Mouse (Mus musculus) brain, embryonic 18.5 days (tissue): Measurements from ENCODE around the gene Parm1.

Experiments
- DNase-seq: peaks from one replicate; pipeline ENCODE4 v3.0.0-alpha.2; 2012; ENCODE audit warnings: low read depth, low spot score

Parm1 gene

DNA sequence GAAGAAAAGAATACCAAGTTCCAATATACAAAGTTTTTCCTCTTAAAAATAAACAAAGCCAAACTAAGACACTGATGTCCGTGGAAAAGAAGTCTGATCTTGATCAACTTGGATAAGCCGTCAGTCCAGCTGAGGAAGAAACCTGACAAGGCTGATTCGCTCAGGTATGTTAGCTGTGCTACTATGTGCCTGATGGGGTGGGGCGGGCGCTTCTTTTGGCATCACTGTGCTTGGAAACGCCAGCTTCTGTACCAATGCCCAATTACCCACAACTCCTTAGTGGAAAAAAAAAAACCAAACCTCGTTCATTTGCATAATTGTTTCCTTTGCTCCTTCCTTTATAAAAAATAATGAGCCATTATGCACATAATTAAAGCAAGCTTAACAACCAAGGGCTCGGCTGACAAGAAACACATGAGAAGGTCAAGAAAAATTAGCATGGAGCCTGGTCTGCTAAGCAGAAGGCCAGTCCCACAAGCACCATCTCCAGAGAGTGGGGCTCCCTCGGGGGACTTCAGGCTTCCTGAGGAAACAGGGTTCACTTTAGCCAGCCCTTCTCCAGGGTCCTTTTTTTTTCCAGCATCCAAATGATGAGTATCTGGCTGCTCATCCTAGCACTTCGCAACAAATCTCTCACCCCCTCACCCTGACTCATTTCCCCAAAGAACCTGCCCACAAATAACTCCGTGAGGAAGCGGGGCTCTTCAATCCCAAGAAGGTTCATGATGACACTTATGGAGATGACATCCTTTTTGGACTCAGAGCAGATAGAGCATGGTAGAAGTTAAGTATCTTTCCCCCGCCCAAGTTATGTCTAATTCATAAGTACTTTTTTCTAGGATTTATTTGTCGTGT lies 135.9 kb downstream of the Parm1 start:
- DNase-seq = no peak

DNA sequence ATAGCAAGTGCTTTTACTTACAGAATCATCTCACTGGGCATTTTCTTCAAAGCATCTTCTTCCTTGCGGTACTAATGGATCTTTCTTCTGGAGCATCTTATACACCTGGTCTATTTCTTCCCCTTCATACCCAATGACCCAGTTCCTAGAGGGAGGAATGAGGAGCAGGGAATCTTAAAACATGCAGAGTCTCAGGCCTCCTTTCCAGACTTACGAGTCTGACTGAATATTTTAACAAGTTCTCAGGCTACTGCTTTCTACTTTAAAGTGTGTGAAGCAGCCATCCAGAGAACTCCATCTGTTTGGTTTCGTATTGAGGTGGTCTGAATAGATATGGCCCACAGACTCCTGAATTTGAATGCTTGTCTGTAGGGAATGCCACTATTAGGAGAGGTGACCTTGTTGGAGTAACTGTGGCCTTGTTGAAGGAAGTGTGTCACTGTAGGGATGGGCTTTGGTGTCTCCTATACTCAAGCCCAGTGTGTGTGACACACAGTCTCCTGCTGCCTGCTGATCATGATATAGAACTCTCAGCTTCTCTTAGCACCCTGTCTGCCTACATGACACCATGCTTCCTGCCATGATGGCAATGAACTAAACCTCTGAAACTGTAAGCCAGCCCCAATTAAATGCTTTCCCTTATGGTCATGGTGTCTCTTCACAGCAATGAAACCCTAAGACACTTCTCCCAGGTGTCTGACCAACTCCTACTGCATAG lies 137.1 kb downstream of the Parm1 start:
- no peak for DNase-seq

GRCm38 (mm10) chr5:91655263-91655662 lies 137.8 kb downstream of the Parm1 start:
- DNase-seq = no peak

DNA sequence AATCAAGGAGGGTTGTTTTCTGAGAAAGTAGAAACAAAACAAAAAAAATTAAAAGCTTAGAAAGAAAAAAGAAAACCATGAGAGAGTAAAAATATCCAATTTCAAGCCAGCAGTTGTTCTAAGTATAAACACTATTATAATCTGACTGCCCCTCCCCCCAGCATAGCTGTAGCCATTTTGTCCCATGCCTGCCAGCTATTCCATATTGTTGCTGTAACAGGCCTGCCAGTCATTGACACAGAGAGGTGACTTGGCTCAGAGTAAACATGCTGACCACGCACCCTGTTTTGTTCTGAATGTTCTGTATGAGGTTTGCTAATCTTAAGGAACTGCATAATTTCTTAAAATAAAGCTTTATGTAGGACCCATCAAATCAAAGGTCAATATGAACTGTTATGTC lies 145.3 kb downstream of the Parm1 start:
- no peak for DNase-seq

GRCm38 (mm10) chr5:91667127-91667526 lies 149.7 kb downstream of the Parm1 start:
- no peak for DNase-seq

DNA sequence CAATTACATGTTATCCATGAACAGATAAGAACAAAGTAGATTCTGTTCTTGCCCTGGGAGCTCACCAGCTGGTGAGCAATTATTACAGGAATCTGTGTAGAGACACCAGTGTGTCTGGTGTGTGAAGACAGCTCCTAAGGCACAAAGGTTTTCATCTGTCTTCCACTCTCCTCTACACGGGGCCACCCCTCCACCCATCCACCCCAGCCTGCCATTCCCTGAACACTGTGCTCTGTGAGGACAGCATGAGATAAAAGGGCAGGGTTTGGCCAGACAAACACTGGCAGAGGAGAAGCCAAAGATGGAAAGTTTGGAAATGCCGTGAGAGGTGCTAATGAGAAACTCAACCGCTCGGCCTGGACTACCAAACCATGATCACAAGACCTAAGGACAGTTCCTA lies 151.8 kb downstream of the Parm1 start:
- no peak for DNase-seq
